Mouse (Mus musculus) gastrocnemius, adult 18-20 months (tissue): ENCODE measurements around the gene Sema5b. TPM values are rescaled to one million over a fixed set of nuclear protein-coding genes. Genes with fewer than 3 reads are reported as not detected.
A peak's percentile ranks its signal among the peaks of the same experiment; 100 is the strongest.

Experiments used
- DNase-seq: peaks from one replicate; pipeline ENCODE4 v3.0.0; 2021; ENCODE audit warnings: low spot score
- total RNA-seq, 2 experiments: library from RNA; stranded (reverse); gene quantifications; 2 replicates each; pipeline ENCODE4 v1.2.3; 2021

Sema5b gene
- total RNA-seq, 2 experiments from 2014 or later, result 0.23 to 0.24 TPM

DNA sequence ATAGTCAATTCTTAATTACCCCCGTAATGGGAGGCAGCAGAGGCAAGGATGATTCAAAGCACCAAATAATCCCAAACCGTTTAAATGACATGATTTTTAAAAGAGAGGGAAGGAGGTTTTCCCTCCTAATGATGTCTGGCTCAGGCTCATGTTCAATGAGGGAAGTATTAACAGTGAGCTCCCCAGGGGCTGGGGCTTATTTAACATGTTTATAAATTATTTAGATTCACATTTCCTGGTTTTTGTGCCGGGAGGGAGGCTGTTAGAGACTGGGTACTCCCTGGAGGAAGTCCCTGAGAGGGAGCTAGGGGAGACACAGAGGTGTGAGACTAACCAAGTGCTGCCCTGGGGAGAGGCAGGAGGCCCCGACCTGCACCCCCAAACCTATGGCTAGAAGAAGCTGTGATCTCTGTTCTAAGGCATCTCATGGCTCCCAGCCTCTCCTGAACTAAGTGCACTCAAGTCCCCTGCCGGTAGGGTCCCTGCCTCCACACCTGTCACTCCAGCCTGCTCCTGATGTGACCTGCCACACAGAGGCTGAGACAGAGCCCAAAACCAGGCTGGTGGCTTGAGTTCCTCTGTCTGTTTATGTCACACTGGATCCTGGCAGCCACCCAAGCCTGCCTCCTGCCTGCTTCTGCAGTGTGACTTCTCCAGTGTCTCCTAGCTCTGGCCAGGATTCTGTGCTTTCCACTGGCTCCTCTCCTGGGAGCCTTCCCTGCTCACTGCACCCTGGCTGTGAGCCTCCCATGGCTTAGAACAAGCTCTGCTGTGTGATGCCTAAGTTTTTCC lies 51.5 kb downstream of the Sema5b start:
- no peak for DNase-seq

DNA sequence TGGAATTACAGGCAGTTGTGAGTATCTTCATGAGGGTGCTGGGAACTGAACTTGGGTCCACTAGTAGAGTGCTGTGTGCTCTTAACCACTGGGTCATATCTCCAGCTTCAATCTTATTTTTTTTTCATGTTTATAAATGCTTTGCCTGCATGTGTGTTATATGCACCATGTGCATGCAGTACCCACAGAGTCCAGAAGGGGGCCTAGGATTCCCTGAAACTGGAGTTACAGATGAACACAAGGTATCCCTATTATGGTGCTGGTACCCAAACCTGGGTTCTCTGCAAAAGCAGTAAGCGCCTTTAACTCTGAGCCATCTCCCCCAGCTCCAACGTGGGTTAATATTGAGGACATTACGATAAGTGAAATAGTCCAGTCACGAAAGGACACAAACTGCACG lies 52.5 kb downstream of the Sema5b start:
- no peak for DNase-seq

GRCm38 (mm10) chr16:35596241-35596640 lies 55.3 kb downstream of the Sema5b start:
- no peak for DNase-seq

DNA sequence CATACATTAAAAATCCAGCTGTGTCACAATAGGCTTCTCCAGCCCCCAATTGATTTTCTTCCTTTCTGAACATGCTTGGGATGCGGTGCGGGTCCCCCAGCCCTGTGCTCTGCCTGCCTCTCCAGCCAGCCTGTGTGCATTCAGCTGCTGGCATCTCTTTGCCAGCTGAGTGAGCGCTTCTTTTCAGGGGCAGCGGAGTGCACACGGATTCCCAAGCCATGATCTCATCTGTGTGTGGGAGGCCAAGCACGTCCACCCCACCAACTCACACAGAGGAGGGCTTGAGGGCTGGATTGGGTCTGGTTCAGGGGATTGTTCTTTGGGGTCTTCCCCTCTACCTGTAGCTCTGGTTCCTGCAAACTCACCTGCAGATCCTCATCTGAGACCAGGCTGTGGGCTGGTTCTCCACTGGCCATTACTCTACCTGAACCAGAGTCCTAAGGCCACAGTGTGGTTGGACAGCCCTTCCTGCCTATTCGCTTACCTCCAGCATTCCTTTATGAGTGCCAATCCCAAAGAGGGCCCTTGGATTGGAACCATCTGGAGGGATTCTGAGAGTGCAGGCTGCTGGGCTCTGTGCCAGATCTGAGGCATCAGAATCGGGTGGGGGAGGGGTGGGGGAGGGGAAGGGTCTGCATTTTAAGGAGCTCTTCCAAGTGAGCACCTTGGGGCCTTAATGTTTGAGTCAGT lies 55.9 kb downstream of the Sema5b start:
- DNase-seq, result no peak

DNA sequence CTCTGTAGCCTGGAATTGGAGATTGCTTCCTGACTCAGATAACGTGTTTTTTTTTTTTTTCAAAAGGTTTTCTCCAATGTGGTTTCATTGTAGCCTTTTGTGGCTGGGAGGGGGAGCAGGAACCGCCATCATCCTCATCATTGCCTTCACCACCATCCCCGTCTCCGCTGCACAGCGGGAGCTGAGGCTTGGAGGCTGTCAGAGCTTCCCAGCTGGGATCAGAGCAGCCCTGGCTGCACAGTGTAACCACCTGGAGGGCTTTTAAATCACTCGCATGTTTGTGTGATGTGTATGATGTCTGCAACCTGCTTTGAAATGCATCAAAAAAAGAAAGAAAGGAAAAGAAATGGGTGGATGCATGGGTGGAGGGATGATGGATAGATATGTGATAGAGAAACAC lies 57.0 kb downstream of the Sema5b start:
- no peak for DNase-seq

DNA sequence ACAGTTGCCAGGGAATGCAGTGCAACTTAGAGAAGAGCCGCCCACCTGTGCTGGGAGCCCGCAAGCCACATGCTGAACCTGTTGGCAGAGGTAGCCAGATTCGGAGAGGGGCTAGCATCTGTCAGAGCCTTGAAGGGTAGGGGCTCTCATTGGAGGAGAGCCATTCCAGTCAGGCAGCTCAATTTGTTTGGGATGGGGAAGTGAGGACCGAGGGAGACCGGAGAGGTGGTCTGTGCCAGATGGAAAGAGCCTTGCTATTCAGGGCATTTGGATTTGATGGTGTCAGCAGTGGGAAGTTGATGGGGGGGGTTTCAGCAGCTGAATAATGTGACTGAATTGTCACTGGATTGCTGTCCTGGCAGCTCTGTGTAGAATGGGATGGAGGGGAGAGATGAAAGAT lies 57.9 kb downstream of the Sema5b start:
- DNase-seq, result no peak

DNA sequence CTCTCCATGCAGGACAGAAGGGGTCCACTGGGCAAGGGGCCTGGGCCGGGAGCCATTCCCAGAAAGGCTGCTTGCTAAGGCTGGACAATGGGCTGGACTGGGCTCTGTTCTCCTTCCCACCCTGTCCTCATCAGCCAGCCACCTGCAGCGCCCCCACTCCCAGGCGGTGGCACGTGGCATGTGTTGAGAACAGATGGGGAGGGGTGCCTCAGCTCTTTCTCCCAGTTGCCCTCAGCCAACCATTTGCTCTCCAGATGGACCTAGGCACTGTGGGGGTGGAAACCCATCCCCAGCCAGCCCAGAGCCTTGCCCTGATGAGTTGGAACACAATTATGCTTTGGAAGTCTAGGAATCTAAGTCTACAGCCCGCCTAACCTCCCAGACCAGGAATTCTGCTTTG lies 59.3 kb downstream of the Sema5b start:
- no peak for DNase-seq

DNA sequence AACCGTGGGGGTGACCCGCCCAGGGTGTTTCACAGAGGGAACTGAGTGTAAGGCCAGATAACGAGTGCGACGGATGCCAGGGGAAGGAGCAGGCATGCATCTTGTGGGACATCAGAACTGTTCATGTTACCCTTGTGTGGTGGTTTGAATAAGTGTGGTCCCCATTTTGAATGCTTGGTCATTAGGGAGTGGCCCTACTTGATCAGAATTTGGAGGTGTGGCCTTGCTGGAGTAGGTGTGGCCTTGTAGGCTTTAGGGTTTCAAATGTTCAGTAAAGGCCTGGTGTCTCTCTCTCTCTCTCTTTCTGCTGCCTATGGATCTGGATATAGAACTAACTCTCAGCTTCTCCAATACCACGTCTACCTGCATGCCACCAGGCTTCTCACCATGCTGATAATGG lies 60.5 kb downstream of the Sema5b start:
- DNase-seq, result no peak

- DNase-seq, result no peak
Observed at GRCm38 (mm10) chr16:35602529-35602928, 61.6 kb downstream of the Sema5b start.

- DNase-seq, result no peak
Observed at GRCm38 (mm10) chr16:35603729-35604522, 63.0 kb downstream of the Sema5b start.

GRCm38 (mm10) chr16:35607250-35607649 lies 66.3 kb downstream of the Sema5b start:
- DNase-seq, result no peak

DNA sequence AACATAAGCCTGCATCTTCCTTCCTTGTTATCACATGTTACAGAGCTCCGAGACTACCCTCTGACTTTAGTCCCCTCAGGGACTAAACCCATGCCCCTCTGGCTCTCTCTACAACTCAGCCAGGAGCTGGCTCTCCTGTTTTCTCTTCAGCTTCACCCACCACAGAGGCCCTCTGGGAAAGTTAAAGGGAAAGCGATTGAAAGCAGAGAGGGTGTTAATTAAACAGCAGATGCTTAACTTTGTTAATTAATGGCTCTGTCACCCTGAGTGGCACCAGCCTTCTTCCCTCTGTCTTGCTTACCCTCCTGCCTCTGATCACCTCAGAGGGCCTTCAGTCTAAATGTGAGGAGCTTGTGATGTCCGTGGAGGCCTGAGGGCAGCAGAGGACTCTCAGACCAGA lies 67.3 kb downstream of the Sema5b start:
- no peak for DNase-seq

DNA sequence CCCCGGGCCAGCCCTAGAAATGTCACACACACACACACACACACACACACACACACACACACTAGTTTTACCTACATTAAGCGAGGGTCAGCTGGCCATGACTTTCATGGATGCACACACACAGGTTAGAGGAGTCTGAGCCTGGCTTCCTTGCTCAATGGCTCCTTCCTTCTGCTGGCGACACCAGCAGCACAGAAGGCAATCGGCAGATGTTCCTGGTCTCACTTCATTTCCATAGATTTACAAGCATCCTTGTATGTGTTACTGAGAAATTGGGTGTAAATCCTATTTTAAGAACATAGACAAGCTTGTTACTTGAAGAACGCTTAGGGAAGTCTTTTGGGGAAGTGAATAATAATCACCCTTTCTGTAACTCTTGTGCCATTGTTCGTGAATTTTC lies 68.6 kb downstream of the Sema5b start:
- DNase-seq, result no peak

DNA sequence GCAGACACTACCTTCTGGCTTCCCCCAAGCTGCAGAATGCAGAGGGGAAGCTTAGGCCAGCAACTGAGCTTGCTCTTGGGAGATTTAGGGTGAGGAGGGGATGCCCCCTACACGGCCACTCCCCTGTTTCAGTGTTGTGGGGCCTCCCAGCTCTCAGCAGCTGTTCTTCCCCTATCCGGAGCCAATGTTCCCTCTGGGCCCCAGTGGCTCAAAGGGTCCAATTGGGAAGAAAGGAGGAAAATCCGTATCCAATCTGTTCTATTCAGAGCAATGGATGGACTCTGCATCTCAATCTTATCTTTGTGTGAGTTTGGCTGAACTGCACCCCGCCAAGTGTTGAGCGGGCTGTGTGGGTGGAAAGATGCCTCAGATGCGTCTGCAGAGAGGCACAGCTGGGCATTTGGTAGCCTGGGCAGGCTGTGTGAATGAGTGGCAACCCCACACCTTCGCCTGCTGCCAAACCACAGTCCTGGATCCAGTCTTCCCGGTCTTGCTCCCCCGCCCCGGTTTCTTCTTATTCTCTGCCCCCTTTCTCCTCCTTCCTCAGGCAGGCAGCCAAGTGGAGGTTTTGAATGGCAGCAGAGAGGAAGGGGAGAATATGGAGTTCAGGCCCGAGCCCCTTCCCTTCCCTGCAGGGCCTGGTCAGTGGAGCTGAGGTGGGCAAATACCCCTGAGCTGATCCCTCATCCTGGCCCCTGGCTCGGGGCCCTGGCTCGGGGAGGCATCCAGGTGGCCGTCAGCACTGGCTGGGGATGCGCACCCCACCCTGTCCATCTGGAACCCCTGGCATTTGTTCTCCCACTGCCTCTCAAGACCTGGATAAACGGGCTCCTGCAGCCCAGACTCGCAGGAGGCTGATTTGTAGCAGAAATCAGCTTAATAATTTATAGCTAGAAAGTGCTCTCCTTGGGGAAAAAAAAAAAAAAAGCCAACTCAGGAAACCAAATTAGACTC lies 73.2 kb downstream of the Sema5b start:
- DNase-seq, result no peak

DNA sequence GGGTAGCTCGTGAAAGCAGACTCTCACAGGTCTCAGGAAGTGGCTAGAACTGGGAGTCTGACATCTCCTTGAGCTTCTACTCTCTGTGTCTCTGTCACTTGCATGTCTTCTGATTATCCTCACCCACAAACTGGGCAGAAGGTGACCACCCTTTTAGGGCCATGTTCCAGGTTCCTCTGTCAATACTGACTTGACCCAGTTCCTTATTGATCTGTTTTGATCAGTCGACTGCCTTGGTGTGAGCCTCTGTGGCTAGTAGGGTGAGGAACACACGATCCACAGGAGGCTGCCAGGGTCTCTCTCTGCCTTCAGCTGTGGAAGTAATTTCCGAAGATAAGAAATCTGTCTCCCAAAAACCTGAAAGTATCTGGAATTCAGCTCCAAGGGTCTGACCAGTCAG lies 76.8 kb downstream of the Sema5b start:
- no peak for DNase-seq

DNA sequence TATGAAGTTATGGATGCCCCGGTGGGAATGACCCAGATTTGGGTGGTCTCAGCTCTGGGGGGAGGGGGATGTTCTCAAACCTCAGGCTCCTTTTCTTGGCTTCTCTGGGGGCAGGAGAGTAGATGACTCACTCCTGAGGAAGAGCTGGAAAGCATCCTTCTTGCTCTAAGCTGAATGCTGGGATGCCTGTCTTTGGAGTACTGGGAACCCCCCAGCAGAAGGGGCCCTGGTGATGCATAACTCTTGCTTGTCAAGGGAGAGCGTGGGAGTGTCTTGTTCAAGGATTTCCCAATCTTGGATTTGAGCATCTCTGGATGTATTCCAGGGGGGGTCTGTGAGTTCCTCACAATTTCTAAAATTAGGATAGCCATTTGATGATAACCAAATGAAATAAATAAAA lies 82.1 kb downstream of the Sema5b start:
- DNase-seq, result no peak

DNA sequence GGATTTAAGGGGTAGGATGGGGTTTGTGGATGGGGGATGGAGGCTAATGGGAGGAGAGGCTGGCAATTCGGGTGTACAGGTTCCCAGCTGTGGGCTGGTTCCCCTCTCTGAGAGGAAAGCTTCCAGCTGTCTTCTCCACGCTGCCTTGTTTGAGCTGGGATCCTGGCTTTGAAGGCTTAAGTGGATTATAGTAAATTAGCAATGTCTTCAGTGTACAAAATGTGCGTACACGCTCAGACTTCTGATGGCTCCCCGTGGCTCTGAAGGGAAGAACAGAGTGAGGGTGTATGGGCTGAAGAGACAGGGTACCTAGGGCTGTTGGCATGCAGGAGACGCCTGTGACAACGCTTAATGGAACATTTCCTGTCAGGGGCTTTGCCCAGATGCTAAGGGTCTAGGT lies 83.0 kb downstream of the Sema5b start:
- DNase-seq, result no peak

DNA sequence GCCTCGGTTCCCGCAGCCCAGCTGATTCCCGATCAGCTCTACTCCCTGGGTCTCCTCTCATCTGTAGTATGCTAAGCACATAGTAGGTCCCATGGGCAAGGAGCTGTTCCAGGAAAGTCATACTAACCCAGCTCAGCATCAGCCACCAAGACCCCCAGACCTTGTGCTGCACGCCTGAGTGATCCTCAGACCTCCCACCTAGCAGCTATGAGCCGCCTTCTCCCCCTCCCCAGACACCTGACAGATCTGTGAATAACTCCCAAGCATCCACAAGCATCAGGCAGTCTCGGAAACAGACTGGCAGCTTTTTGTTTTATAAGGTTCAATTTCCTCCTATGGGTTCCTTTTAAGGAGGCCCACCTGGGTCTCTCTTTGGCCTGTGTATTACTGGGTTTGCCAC lies 83.9 kb downstream of the Sema5b start:
- no peak for DNase-seq

DNA sequence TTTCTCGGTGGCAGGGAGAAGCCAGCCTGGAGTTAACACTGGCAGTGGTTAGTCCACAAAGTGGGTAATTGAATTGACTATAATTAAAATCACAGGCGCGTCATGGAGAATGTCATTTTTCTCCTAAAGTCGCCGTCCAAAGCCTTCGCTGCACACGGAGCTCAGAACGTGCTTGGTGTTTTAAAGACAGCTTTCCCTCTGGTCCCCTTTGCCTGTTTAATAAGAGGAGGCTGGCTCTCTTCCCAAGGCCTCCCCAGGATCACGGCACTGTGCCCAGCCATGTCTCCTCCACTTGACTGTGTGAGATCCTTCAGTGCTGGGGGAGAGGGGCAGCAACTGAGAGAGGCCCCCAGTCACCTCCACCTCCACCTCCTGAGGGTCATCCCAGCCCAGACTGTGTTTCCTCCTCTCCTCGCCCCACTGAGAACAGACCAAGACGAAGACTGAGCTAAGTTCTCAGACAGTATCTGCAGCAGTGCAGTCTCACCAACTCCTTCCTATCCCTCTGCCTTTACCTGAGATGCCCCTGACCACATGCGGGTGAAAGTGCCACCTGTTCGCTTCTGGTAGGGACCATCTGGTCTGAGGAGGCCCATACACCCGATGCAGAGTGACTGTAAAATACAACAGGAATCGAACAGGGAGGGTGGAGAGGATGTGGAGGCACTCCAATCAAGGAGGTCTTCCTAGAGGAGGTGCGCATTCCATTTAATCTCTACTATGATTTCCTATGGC lies 84.5 kb downstream of the Sema5b start:
- DNase-seq, result no peak

- DNase-seq, result peak; percentile 71
Observed at GRCm38 (mm10) chr16:35627992-35628607, 87.2 kb downstream of the Sema5b start.
